Mouse (Mus musculus) inflammation-experienced regulatory T-cells, adult 16 weeks (primary cell): ENCODE results near the gene Rfk. TPM values are rescaled to one million over a fixed set of nuclear protein-coding genes. Genes with fewer than 3 reads are reported as not detected.

Source experiments
- polyA plus RNA-seq: library from polyadenylated mRNA; unstranded; fragments of 100-300 nt; shearing (Covaris generic); gene quantifications from one replicate; pipeline ENCODE4 v1.2.1, GENCODE M21; 2017

The Rfk gene
- polyA plus RNA-seq: 34.2 TPM

DNA sequence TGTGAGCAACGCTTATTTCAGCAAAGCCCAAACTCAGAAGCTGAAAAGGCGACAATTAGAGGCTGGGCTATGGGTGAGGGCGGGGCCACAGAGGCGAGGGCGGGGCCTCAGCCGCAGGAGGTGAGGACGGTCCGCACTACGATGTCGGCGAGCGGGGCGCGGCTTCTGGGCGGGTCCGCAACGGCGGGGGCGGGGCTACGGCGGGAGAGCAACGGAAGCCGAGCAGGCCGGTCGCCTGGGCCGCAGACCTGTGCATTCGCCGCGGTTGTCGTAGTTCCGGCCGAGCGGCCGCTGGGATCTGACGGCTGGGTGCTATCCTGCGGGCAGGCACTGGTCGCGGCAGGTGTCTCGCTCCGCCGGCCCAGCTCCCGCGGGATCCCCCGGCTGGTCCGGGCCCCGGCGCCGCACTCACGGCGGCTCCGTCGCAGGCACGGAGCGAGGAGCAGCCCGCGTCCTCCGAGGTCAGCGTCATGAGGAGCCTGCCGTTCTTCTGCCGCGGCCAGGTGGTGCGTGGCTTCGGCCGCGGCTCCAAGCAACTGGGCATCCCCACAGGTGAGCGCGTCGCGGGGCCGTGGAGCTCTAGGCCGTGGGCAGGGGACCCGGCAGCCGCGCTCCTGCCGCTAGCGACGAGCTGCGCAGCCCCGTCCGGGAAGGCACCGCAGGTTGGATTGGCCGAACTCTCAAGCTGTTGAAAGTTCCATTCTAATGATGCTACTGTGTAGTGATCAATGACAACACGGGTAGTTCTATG is at the start of gene Rfk:
Rfk (plus strand) TSS at position 203 of the 751 bp plus-strand sequence.

DNA sequence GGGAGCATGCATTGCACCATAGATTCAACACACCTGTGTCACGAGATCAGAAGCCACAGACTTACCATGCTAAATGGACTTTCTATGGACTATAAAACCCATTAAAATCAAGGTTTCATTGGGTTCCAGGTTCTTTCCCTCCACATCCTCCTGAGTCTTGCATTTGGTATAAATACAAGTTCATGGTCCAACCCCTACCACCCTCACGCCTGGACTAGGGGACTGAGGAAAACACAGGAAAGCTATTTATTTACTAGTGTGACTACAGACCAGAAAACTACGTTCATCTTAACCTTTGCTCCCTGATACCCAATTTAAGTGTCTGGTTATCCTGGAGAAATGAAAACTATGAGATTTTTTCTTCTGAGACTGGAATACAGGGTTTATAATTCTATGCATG is 21.1 kb upstream of the Rfk start, which contains the start of gene Gcnt1:
Gcnt1 (minus strand) TSS at position 144 of the 400 bp plus-strand sequence.

Other genes starting within 250 kb of the Rfk start
- gene Gcnt1, start 21.2 kb upstream of the Rfk start, polyA plus RNA-seq: 6.1 TPM